Mouse (Mus musculus): ENCODE measurements at regions not wholly inside any gene's neighbourhood (a gene's known extent, or its start where the extent isn't known, plus 50 kb on each side); places are given as distances from the start of the nearest gene placed in this dataset.

DNA sequence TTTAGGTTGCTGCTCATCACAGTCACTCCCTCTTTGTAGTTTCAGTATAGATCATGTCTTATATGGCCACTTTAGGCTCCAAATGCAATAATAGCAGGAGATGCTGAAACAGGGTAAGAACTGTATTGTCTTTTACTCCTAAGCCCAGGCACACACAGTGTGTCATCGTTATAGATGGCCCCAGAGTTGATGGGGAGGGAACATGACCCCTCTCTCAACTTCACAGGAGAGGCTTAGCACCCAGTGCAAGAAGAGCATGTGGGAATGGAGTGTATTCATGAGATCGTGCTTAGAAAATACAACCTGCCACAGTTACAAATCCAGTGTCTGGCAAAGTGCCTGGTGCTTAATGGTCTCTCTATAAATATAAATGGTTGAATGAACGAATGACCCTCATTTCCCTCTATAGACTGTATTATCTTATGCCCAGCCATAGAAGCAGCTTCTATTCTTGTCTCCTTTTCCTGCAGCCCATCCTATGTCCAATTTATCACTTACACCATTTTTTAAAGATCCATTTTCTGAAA lies 363.0 kb downstream of the Sorl1 start:
- WGBS (ENCODE audit: insufficient replicate concordance) = 64% methylated on average over 3 of the region's 3 CpGs
- Histone ChIP-seq H3K9ac (replicated peaks) (no peak overlapping the region), H3K4me1 (ENCODE audit: insufficient read depth) (no peaks in the 10 kb centered on the region), H3K9me3 (ENCODE audit: low read length) (no peaks in the 10 kb centered on the region), H3K27me3 (ENCODE audit: insufficient read depth, low read length) (no peaks in the 10 kb centered on the region), H3K27ac (ENCODE audit: low read depth) (no peak overlapping the region), H3K4me3 (ENCODE audit: low read depth, low read length) (no peak overlapping the region), H3K36me3 (replicated peaks; ENCODE audit: insufficient read depth, low read length) (no peaks in the 10 kb centered on the region), H3K4me2 (ENCODE audit: low read depth, low read length) (no peak overlapping the region)
- TF ChIP-seq CTCF (IDR thresholded peaks at IDR 0.05; ENCODE audit: low read depth) (no peak), EP300 (IDR thresholded peaks at IDR 0.05; ENCODE audit: low read depth) (no peak)
- DNase-seq (no peak), ATAC-seq (no peak)

DNA sequence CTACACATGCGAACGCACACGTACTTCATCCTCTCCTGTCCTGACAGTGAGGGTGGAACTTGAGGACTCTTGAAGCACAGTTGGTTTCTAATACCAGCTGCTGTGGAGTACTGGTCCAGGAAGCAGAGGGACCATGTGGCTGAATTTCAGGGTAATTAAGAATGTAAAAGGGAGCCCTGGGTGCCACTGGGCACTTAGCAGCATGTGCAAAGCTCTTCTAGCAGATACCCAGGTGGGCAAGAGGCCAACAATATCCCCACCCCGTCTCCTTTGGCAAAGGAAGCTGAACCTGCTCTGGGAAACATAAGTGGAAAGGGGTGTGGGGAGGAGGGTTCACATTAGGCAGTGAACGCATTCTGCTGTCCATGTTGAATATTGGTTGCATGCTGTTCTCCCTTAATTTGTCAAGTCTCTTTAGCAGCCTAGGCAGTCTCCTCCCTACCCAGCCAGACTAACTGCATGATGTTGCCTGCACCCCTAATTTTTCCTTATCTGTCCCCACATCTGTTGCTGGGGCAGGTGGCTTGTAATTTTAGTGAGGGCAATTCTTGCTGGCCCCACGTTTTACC lies 369.6 kb downstream of the Sorl1 start:
- no peak overlapping the region for H3K27ac ChIP-seq (ENCODE audit: low read depth)
- H3K9me3 ChIP-seq (ENCODE audit: low read length) = no peaks in the 10 kb centered on the region
- H3K4me3 ChIP-seq (ENCODE audit: low read depth, low read length) = no peak overlapping the region
- ATAC-seq (no peak), DNase-seq (no peak)
- H3K4me1 ChIP-seq (ENCODE audit: insufficient read depth) = no peaks in the 10 kb centered on the region
- no peak overlapping the region for H3K9ac ChIP-seq (replicated peaks)
- H3K36me3 ChIP-seq (replicated peaks; ENCODE audit: insufficient read depth, low read length) = no peaks in the 10 kb centered on the region
- no peak overlapping the region for H3K4me2 ChIP-seq (ENCODE audit: low read depth, low read length)
- TF ChIP-seq CTCF (IDR thresholded peaks at IDR 0.05; ENCODE audit: low read depth) = no peak
- no peak for TF ChIP-seq EP300 (IDR thresholded peaks at IDR 0.05; ENCODE audit: low read depth)
- 69% methylated on average over 6 of the region's 6 CpGs for WGBS (ENCODE audit: insufficient replicate concordance)
- H3K27me3 ChIP-seq (ENCODE audit: insufficient read depth, low read length) = no peaks in the 10 kb centered on the region

DNA sequence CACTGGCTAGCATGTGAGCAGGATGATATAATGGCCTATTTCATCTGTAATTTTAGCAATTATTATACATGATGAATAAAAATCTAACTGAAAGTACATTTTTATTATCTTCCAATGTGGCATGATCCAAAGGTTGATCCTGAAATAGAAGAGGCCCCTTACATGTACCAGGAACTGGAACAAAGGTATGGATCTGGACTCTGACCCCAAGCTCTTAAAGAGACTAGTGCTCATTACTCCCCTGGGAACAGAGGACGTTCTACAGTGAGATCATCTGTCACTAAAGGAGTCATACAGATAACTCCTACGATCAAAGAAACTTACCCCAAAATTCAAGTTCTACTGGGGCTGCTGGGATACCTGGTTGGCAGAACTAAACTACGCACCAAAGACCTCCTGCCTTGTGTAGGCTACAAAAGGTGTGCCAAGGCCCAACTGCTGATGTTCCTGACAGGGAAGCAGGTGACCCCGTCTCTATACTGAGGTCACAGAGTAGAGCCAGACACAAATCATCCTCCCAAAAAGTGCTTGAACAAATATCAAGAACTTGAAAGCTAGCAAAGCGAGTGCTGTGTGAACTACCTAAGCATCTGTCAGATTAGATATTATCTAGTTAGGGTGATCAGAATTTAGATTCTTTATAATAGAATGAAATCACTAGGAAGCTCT lies 378.0 kb downstream of the Sorl1 start:
- no peak for TF ChIP-seq CTCF (IDR thresholded peaks at IDR 0.05; ENCODE audit: low read depth)
- TF ChIP-seq EP300 (IDR thresholded peaks at IDR 0.05; ENCODE audit: low read depth) = no peak
- Histone ChIP-seq H3K4me3 (ENCODE audit: low read depth, low read length) (no peak overlapping the region), H3K9ac (replicated peaks) (no peak overlapping the region), H3K9me3 (ENCODE audit: low read length) (no peaks in the 10 kb centered on the region), H3K4me2 (ENCODE audit: low read depth, low read length) (no peak overlapping the region), H3K4me1 (ENCODE audit: insufficient read depth) (no peaks in the 10 kb centered on the region), H3K27me3 (ENCODE audit: insufficient read depth, low read length) (no peaks in the 10 kb centered on the region), H3K36me3 (replicated peaks; ENCODE audit: insufficient read depth, low read length) (no peaks in the 10 kb centered on the region), H3K27ac (ENCODE audit: low read depth) (no peak overlapping the region)
- WGBS (ENCODE audit: insufficient replicate concordance) = 71% methylated on average over 5 of the region's 5 CpGs
- ATAC-seq (no peak), DNase-seq (no peak)

DNA sequence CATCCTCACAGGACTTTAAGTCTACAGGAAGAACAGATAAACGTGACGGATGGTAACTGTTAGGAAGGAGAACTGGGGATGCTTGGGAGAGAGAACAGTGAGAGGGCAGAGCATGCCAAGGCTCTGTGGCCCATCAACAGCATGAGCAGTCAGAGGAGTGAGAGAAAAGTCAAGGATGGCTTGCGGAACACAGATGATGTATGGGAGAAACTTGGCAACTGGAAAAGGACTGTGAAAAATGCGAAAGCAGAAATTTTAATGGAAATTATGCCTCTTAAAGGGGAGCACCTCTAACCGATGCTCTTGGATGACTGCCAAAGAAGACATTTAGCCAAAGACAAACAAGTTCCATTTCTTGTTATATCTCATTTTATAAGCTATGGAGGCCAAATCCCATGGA lies 382.6 kb downstream of the Sorl1 start:
- ATAC-seq = no peak
- no peak for DNase-seq
- WGBS (ENCODE audit: insufficient replicate concordance) = 79% methylated on average over 5 of the region's 5 CpGs
- H3K36me3 ChIP-seq (replicated peaks; ENCODE audit: insufficient read depth, low read length) = no peaks in the 10 kb centered on the region
- H3K27me3 ChIP-seq (ENCODE audit: insufficient read depth, low read length) = no peaks in the 10 kb centered on the region
- no peaks in the 10 kb centered on the region for H3K9me3 ChIP-seq (ENCODE audit: low read length)
- no peak overlapping the region for H3K9ac ChIP-seq (replicated peaks)
- no peak overlapping the region for H3K4me2 ChIP-seq (ENCODE audit: low read depth, low read length)
- H3K4me1 ChIP-seq (ENCODE audit: insufficient read depth) = no peaks in the 10 kb centered on the region
- no peak overlapping the region for H3K27ac ChIP-seq (ENCODE audit: low read depth)
- TF ChIP-seq CTCF (IDR thresholded peaks at IDR 0.05; ENCODE audit: low read depth) (no peak), EP300 (IDR thresholded peaks at IDR 0.05; ENCODE audit: low read depth) (no peak)
- H3K4me3 ChIP-seq (ENCODE audit: low read depth, low read length) = no peak overlapping the region

DNA sequence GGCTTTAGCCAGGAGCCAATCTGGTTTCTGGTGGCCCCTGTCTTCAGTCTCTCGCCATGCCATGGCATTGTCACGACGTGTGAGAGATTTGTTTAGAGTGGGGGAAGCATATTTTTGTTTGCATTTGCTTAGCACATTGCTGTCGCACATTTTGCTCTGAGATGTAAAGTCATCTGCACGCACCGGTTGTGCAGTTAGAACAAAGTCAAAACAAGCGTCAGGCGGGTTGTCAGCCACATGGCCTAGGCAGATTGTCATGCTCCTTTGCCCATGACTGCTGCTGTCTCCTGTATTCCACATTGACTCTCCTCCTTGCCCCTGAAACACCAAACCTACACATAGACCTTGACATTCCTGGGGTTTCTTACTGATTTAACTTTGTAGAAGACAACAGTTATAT lies 383.6 kb downstream of the Sorl1 start:
- Histone ChIP-seq H3K36me3 (replicated peaks; ENCODE audit: insufficient read depth, low read length) (no peaks in the 10 kb centered on the region), H3K27ac (ENCODE audit: low read depth) (no peak overlapping the region), H3K9me3 (ENCODE audit: low read length) (no peaks in the 10 kb centered on the region), H3K4me2 (ENCODE audit: low read depth, low read length) (no peak overlapping the region), H3K4me1 (ENCODE audit: insufficient read depth) (no peaks in the 10 kb centered on the region), H3K27me3 (ENCODE audit: insufficient read depth, low read length) (0 out of 2 replicates have a peak, but pooled peaks cover 5% of the 10 kb centered on the region), H3K9ac (replicated peaks) (no peak overlapping the region), H3K4me3 (ENCODE audit: low read depth, low read length) (no peak overlapping the region)
- WGBS (ENCODE audit: insufficient replicate concordance) = 84% methylated on average over 8 of the region's 8 CpGs
- no peak for DNase-seq
- ATAC-seq = no peak
- TF ChIP-seq CTCF (IDR thresholded peaks at IDR 0.05; ENCODE audit: low read depth) = no peak

DNA sequence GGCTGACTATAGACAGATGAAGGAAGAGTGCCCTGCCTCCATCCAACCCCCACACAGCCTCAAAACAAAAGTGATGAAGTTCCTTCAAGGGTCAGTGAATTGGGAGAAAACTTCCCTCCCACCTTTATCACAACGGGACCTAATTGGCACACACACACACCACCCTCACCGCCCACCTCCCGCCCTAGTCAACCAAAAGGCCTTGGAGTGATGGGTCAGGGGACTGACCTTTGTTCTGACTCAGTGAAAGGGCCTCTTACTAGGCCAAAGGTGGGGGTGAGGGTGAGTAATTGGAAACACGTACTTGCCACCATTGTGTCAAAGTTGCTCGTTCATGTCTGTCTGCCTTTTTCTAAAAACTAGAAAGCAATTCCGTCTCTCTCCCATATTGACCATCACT lies 386.4 kb downstream of the Sorl1 start:
- Histone ChIP-seq H3K36me3 (replicated peaks; ENCODE audit: insufficient read depth, low read length) (no peaks in the 10 kb centered on the region), H3K9ac (replicated peaks) (no peak overlapping the region), H3K4me2 (ENCODE audit: low read depth, low read length) (no peak overlapping the region), H3K27ac (ENCODE audit: low read depth) (no peak overlapping the region), H3K4me1 (ENCODE audit: insufficient read depth) (no peaks in the 10 kb centered on the region), H3K27me3 (ENCODE audit: insufficient read depth, low read length) (0 out of 2 replicates have a peak, but pooled peaks cover 5% of the 10 kb centered on the region), H3K4me3 (ENCODE audit: low read depth, low read length) (no peak overlapping the region), H3K9me3 (ENCODE audit: low read length) (no peaks in the 10 kb centered on the region)
- DNase-seq (no peak), ATAC-seq (no peak)
- WGBS (ENCODE audit: insufficient replicate concordance) = 79% methylated on average over 6 of the region's 6 CpGs
- no peak for TF ChIP-seq CTCF (IDR thresholded peaks at IDR 0.05; ENCODE audit: low read depth)
- no peak for TF ChIP-seq EP300 (IDR thresholded peaks at IDR 0.05; ENCODE audit: low read depth)
